Mouse (Mus musculus) thymus, adult 2 months (tissue): ENCODE results near the gene Wnt6. TPM values are rescaled to one million over a fixed set of nuclear protein-coding genes. Genes with fewer than 3 reads are reported as not detected.
"Not testable (repeated sequence)": the region's sequence is repeated elsewhere in the genome, so short reads cannot be mapped to it uniquely, and the experiment has no call there.

Experiments
- DNase-seq: peaks from one replicate; pipeline ENCODE4 v3.0.0; 2021
- H3K27ac ChIP-seq: fragments of 200-500 bp; 2 replicates; pipeline ENCODE4 v1.5.1; 2012; ENCODE audit warnings: low read length, control low read depth; ENCODE audit not compliant: control insufficient read depth, insufficient read depth
- H3K27me3 ChIP-seq: fragments of 200-500 bp; 2 replicates; pipeline ENCODE4 v1.6.1; 2012; ENCODE audit warnings: mild to moderate bottlenecking, low read length, moderate library complexity, mixed read lengths; ENCODE audit not compliant: control insufficient read depth, insufficient read depth
- H3K36me3 ChIP-seq: fragments of 200-500 bp; 2 replicates; pipeline ENCODE4 v1.6.1; 2012; ENCODE audit warnings: mild to moderate bottlenecking, low read length, moderate library complexity; ENCODE audit not compliant: control insufficient read depth, insufficient read depth
- H3K4me1 ChIP-seq: fragments of 200-500 bp; replicated peaks from 2 replicates; pipeline ENCODE4 v1.6.1; 2012; ENCODE audit warnings: low read length; ENCODE audit not compliant: control insufficient read depth, insufficient read depth
- H3K4me3 ChIP-seq: fragments of 200-500 bp; 2 replicates; pipeline ENCODE4 v1.5.1; 2012; ENCODE audit warnings: mild to moderate bottlenecking, low read length, control low read depth, moderate library complexity; ENCODE audit not compliant: control insufficient read depth, insufficient read depth
- CTCF ChIP-seq: fragments of 200-500 bp; IDR thresholded peaks from 2 replicates; pipeline ENCODE4 v1.5.1; 2012; ENCODE audit warnings: mild to moderate bottlenecking, control low read depth, low read length, moderate library complexity, borderline replicate concordance; ENCODE audit not compliant: control insufficient read depth, poor library complexity, insufficient read depth; ENCODE audit errors: extremely low read depth
- POLR2A ChIP-seq: fragments of 200-500 bp; IDR thresholded peaks from 2 replicates; pipeline ENCODE4 v1.6.1; 2012; ENCODE audit warnings: mild to moderate bottlenecking, low read length, control low read depth, moderate library complexity; ENCODE audit not compliant: control insufficient read depth, poor library complexity, insufficient read depth; ENCODE audit errors: extremely low read depth
- WGBS: fragments of 180-500 bp; shearing (Covaris S2); methylation state at CpG from one replicate; pipeline ENCODE4 v1.1.7; 2018; 5-methylcytosine and 5-hydroxymethylcytosine counted together
- polyA plus RNA-seq: library from polyadenylated mRNA; depleted of rRNA; stranded (reverse); fragments of >200 nt; gene quantifications from 2 replicates; pipeline ENCODE4 v1.2.3, GENCODE M21; 2012

Gene Wnt6
- polyA plus RNA-seq, 1 experiment, result 1.9 TPM

GRCm38 (mm10) chr1:74809007-74809406 lies 37.3 kb downstream of the Wnt6 start:
- H3K36me3 ChIP-seq, result no peaks in the 10 kb centered on the region
- H3K4me1 ChIP-seq, result peaks cover 18% of the 10 kb centered on the region
- TF ChIP-seq CTCF, result no peak
- TF ChIP-seq POLR2A, result no peak
- H3K27ac ChIP-seq, result no peak overlapping the region
- H3K27me3 ChIP-seq, result peaks cover 22% of the 10 kb centered on the region; the same call in 1 of the 2 replicates
- H3K4me3 ChIP-seq, result no peak overlapping the region
- no peak for DNase-seq
- WGBS, result 60% methylated on average over 10 of the region's 10 CpGs

- Histone ChIP-seq H3K27ac (no peak overlapping the region), H3K4me3 (no peak overlapping the region), H3K27me3 (no peaks in the 10 kb centered on the region; the same call in 1 of the 2 replicates), H3K4me1 (peaks cover 9% of the 10 kb centered on the region), H3K36me3 (no peaks in the 10 kb centered on the region)
- TF ChIP-seq POLR2A (no peak), CTCF (no peak)
- WGBS, result 89% methylated on average over 9 of the region's 9 CpGs
- no peak for DNase-seq
These were observed 43.4 kb downstream of the Wnt6 start for GRCm38 (mm10) chr1:74814931-74815647.

GRCm38 (mm10) chr1:74815965-74816364 lies 44.3 kb downstream of the Wnt6 start:
- H3K4me1 ChIP-seq, H3K27me3 ChIP-seq: not testable (repeated sequence)
- WGBS, result 95% methylated on average over 6 of the region's 6 CpGs

DNA sequence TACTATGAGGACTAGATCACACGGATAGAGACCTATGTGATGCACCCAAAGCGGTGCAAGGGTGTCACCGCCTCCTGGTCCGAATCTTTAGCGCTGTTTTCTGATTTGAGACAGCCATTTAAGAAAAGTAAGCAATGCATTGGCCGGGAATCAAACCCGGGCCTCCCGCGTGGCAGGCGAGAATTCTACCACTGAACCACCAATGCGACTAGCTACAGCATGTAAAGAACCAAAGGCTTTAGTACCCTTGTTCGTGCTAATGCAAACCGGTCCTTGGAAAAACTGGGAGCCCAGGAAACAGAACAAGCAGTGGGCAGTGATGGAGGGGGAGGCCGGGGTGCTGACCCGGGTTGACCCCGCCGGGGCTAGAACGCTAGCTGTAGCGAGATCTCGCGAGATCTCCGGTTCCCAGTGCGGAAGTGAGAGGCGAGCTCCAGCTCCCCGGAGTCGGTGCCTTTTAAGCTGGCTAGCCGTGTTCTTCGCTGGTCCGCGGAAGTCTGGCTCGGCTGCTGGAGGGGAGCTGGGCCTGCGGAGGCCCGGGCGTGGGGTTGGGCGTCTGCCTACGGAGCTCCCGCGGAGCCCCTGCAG lies 45.0 kb downstream of the Wnt6 start:
- peaks cover 9% of the 10 kb centered on the region for H3K4me1 ChIP-seq
- peak; percentile 88 for DNase-seq
- H3K4me3 ChIP-seq, result peak overlapping the region; percentile 58
- WGBS, result 10% methylated on average over 38 of the region's 38 CpGs
- peak; percentile 26; the same call in 1 of the 2 replicates for TF ChIP-seq CTCF
- peak; percentile 85 for TF ChIP-seq POLR2A
- no peaks in the 10 kb centered on the region for H3K27me3 ChIP-seq
- peak overlapping the region; percentile 73 for H3K27ac ChIP-seq
- no peaks in the 10 kb centered on the region for H3K36me3 ChIP-seq

More at GRCm38 (mm10) chr1:74815965-74816364, 44.3 kb downstream of the Wnt6 start:
- not testable (repeated sequence) for H3K4me3 ChIP-seq, H3K27ac ChIP-seq, DNase-seq, H3K36me3 ChIP-seq

DNA sequence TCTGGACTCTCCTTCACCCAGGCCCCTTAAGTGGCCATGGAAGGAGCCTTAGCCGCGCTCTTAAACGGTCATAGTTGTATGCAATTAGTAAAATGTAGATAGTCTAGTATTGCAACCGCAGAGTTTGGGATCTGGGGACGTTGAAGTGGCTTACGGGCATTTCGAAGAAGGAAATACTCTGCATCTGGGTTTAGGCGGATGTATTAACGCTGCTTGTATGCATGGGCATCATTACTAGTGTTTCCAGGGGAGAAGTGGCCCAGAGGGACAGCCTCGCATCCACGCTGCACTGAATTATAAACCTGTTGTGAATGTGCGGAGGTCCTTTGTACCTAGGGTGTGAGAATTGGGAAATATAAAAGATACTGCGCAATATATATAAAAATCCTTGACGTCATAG lies 45.5 kb downstream of the Wnt6 start:
- Histone ChIP-seq H3K27me3 (no peaks in the 10 kb centered on the region), H3K4me1 (peaks cover 9% of the 10 kb centered on the region), H3K4me3 (peak overlapping the region; percentile 58), H3K27ac (peak overlapping the region; percentile 73), H3K36me3 (no peaks in the 10 kb centered on the region)
- 16% methylated on average over 14 of the region's 14 CpGs for WGBS
- TF ChIP-seq POLR2A (no peak), CTCF (no peak)
- DNase-seq, result no peak

DNA sequence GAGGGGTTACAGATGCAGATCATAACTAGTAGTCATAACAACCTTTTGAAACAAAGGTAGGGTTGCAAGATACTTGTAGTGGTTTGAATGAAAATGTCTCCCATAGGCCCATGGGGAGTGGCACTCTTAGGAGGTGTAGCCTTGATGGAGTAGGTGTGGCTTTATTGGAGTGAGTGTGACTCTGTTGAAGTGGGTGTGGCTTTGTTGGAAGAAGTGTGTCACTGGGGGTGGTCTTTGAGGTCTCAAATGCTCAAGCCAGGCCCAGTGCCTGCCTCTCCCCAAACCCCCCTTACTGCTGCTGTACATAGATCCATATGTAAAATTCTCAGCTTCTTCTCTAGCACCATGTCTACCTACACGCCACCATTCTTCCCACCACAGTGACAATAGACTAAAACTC lies 46.8 kb downstream of the Wnt6 start:
- Histone ChIP-seq H3K36me3 (no peaks in the 10 kb centered on the region), H3K27me3 (no peaks in the 10 kb centered on the region), H3K4me1 (peaks cover 9% of the 10 kb centered on the region), H3K4me3 (no peak overlapping the region), H3K27ac (no peak overlapping the region)
- no peak for DNase-seq
- WGBS, result 100% methylated on average over 1 of the region's 1 CpGs
- TF ChIP-seq CTCF (no peak), POLR2A (no peak)

DNA sequence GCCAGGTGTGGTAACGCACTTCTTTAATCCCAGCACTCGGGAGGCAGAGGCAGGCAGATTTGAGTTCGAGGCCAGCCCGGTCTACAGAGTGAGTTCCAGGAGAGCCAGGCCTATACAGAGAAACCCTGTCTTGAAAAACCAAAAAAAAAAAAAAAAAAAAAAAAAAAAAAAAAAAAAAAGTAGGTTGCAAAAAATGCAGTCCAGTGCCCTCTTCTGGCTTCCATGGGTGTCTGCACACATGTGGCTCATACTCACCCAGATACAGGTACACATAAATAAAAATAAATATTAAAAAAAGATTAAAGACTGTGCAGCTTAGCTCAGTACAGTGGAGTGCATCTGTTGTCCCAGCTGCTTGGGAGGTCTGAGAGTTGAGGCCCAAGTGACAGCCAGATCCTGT lies 51.9 kb downstream of the Wnt6 start:
- not testable (repeated sequence) for H3K27me3 ChIP-seq, DNase-seq, H3K4me1 ChIP-seq, H3K27ac ChIP-seq, H3K36me3 ChIP-seq, H3K4me3 ChIP-seq
- 94% methylated on average over 4 of the region's 4 CpGs for WGBS
